Mouse (Mus musculus) spleen, adult 2 months (tissue): ENCODE measurements around the gene Sned1. TPM values are rescaled to one million over a fixed set of nuclear protein-coding genes. Genes with fewer than 3 reads are reported as not detected.
"Not testable (repeated sequence)": the region's sequence is repeated elsewhere in the genome, so short reads cannot be mapped to it uniquely, and the experiment has no call there.

Source experiments
- DNase-seq, 2 experiments: peaks; one replicate each; pipeline versions ENCODE4 v3.0.0 to v3.0.0-alpha.2; 2012 to 2021; ENCODE audit warnings: low spot score in 2 of 2, low read depth in 1 of 2
- H3K27ac ChIP-seq: fragments of 200-500 bp; 2 replicates; pipeline ENCODE4 v1.5.1; 2012; ENCODE audit warnings: low read length, inconsistent platforms; ENCODE audit not compliant: insufficient read depth
- H3K27me3 ChIP-seq: fragments of 200-500 bp; 2 replicates; pipeline ENCODE4 v1.6.1; 2012; ENCODE audit warnings: mild to moderate bottlenecking, moderate library complexity, low read length, inconsistent platforms; ENCODE audit not compliant: control insufficient read depth, insufficient read depth
- H3K36me3 ChIP-seq: fragments of 200-500 bp; 2 replicates; pipeline ENCODE4 v1.6.1; 2012; ENCODE audit warnings: mild to moderate bottlenecking, low read length, inconsistent platforms; ENCODE audit not compliant: control insufficient read depth, insufficient read depth
- H3K4me1 ChIP-seq: fragments of 200-500 bp; 2 replicates; pipeline ENCODE4 v1.6.1; 2011; ENCODE audit warnings: inconsistent platforms; ENCODE audit not compliant: control insufficient read depth, insufficient read depth, insufficient read length
- H3K4me3 ChIP-seq: fragments of 200-500 bp; 2 replicates; pipeline ENCODE4 v1.5.1; 2011; ENCODE audit warnings: mild to moderate bottlenecking, inconsistent platforms; ENCODE audit not compliant: insufficient read depth, insufficient read length; ENCODE audit errors: extremely low read depth
- CTCF ChIP-seq: fragments of 200-500 bp; IDR thresholded peaks from 2 replicates; pipeline ENCODE4 v1.5.1; 2011; ENCODE audit warnings: mild to moderate bottlenecking, inconsistent platforms; ENCODE audit not compliant: insufficient read depth, insufficient read length, insufficient replicate concordance; ENCODE audit errors: extremely low read depth
- POLR2A ChIP-seq: fragments of 200-500 bp; IDR thresholded peaks from 2 replicates; pipeline ENCODE4 v1.6.1; 2011; ENCODE audit warnings: low read depth, low read length, inconsistent platforms
- WGBS: fragments of 180-500 bp; shearing (Covaris S2); methylation state at CpG from one replicate; pipeline ENCODE4 v1.1.7; 2018; 5-methylcytosine and 5-hydroxymethylcytosine counted together
- polyA plus RNA-seq: library from polyadenylated mRNA; depleted of rRNA; stranded (reverse); fragments of >200 nt; gene quantifications from 2 replicates; pipeline ENCODE4 v1.2.3, GENCODE M21; 2012

Sned1 gene
- polyA plus RNA-seq, 1 experiment = 12.8 TPM

- no peaks in the 10 kb centered on the region for H3K4me1 ChIP-seq
- no peak overlapping the region for H3K4me3 ChIP-seq
- no peaks in the 10 kb centered on the region for H3K36me3 ChIP-seq
- no peaks in the 10 kb centered on the region for H3K27me3 ChIP-seq
- 4% methylated on average over 16 of the region's 16 CpGs for WGBS
- no peak overlapping the region for H3K27ac ChIP-seq
- DNase-seq = peak in 1 of 2 experiments; percentile 5
- no peak for TF ChIP-seq CTCF
- TF ChIP-seq POLR2A = no peak
These were observed 36.8 kb downstream of the Sned1 start for GRCm38 (mm10) chr1:93272409-93272821.

DNA sequence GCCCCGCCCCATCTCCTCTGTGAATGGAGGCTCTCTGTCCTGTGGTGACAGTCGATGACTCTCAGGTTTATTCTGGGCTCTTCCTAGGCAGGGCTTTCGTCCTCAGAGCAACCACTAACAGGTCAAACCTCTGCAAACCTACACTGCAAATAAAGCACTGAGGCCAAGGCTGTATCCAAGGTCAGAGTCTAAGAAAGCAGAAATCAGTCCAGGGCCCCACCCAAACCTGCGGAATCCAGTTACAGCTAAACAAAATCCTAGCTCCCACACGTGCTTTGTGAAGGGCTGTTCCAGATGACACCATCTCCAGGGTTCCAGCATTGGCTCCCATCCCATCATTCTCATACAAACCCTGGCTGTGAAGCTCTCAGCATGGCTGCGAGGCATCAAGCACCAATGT, 39.9 kb downstream of the Sned1 start:
- peak in 1 of 2 experiments; percentile 1 for DNase-seq
- 78% methylated on average over 6 of the region's 6 CpGs for WGBS
- no peak for TF ChIP-seq CTCF
- no peak for TF ChIP-seq POLR2A
- Histone ChIP-seq H3K27me3 (no peaks in the 10 kb centered on the region), H3K4me3 (no peak overlapping the region), H3K27ac (no peak overlapping the region), H3K4me1 (no peaks in the 10 kb centered on the region), H3K36me3 (no peaks in the 10 kb centered on the region)

DNA sequence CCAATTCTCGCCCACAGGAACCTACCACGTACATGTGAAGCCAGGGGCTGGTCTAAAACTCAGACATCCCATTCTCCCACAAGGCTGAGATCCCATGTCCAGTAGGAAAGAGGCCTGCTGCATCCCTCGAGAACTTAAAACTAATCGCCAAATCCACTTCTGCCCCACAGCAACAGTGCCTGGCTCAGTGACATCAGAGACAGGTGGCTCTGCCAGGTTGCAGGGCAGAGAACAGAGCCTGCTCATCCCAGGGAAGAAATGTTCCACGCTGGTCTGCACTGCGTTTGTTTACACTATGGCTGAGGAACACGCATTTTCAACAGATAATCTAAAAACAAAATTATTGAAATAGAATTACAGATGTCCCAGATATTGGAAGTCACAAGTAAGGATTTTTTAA, 41.4 kb downstream of the Sned1 start:
- no peaks in the 10 kb centered on the region for H3K4me1 ChIP-seq
- no peak for TF ChIP-seq POLR2A
- no peak for TF ChIP-seq CTCF
- no peak overlapping the region for H3K4me3 ChIP-seq
- no peaks in the 10 kb centered on the region for H3K27me3 ChIP-seq
- WGBS = 74% methylated on average over 7 of the region's 7 CpGs
- no peak for DNase-seq
- no peak overlapping the region for H3K27ac ChIP-seq
- no peaks in the 10 kb centered on the region for H3K36me3 ChIP-seq

DNA sequence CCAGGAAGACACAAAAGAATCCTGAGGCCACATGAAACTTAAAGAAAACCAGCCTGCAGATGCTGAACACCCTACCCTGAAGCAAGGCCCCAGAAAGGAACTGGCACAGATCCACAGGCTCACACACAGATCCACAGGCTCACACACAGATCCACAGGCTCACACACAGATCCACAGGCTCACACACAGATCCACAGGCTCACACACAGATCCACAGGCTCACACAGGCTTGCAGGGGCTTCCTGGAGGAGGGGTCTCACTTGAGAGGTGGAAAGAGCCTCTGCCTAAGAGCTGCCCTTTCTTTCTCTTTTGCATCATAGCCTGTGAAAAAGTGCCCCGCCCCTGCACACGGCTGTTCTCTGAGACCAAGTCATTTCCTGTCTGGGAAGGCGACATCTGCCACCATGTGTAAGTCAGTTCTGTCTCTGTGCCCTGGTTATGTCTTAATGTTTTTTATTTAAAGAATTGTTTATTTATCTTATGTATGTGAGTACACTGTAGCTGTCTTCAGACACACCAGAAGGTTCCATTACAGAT, 54.1 kb downstream of the Sned1 start:
- Histone ChIP-seq H3K27me3 (no peaks in the 10 kb centered on the region), H3K4me3 (no peak overlapping the region), H3K36me3 (no peaks in the 10 kb centered on the region), H3K27ac (no peak overlapping the region), H3K4me1 (peaks cover 6% of the 10 kb centered on the region; the same call in 1 of the 2 replicates)
- no peak for DNase-seq
- TF ChIP-seq POLR2A (no peak), CTCF (no peak)
- WGBS = 8% methylated on average over 3 of the region's 3 CpGs

- no peak for DNase-seq
- no peaks in the 10 kb centered on the region for H3K36me3 ChIP-seq
- H3K4me1 ChIP-seq = peaks cover 3% of the 10 kb centered on the region; the same call in 1 of the 2 replicates
- TF ChIP-seq CTCF = no peak
- TF ChIP-seq POLR2A = no peak
- H3K27ac ChIP-seq = no peak overlapping the region
- no peak overlapping the region for H3K4me3 ChIP-seq
- H3K27me3 ChIP-seq = no peaks in the 10 kb centered on the region
- WGBS = 48% methylated on average over 4 of the region's 4 CpGs
These were observed 55.3 kb downstream of the Sned1 start for GRCm38 (mm10) chr1:93290956-93291355.

DNA sequence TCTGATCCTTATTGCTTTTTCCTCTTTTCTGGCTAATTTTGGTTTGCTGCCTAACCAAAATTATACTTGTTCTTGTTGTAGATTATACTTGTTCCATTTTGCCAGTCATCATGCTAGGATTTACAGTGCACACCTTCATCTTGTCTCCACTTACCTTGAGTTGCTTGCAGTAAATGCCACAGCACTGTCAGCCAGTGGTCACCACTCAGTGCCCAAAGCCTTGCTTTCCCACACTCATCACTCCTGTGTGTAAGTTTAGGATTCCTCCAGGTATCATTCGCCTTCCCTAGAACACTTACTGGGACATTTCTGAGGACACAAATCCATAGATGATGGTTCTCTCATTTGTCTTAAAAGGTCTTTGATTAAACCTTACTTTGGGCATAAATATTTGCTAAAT, 56.0 kb downstream of the Sned1 start:
- 93% methylated on average over 1 of the region's 1 CpGs for WGBS
- Histone ChIP-seq H3K27ac (no peak overlapping the region), H3K27me3 (no peaks in the 10 kb centered on the region), H3K4me3 (no peak overlapping the region), H3K4me1 (no peaks in the 10 kb centered on the region), H3K36me3 (no peaks in the 10 kb centered on the region)
- TF ChIP-seq CTCF (no peak), POLR2A (no peak)
- DNase-seq = no peak

GRCm38 (mm10) chr1:93292006-93292405, 56.4 kb downstream of the Sned1 start:
- Histone ChIP-seq H3K4me1 (no peaks in the 10 kb centered on the region), H3K36me3 (no peaks in the 10 kb centered on the region; the same call in 1 of the 2 replicates), H3K27ac (no peak overlapping the region), H3K27me3 (no peaks in the 10 kb centered on the region), H3K4me3 (no peak overlapping the region)
- 80% methylated on average over 8 of the region's 8 CpGs for WGBS
- no peak for DNase-seq
- TF ChIP-seq POLR2A (no peak), CTCF (no peak)

DNA sequence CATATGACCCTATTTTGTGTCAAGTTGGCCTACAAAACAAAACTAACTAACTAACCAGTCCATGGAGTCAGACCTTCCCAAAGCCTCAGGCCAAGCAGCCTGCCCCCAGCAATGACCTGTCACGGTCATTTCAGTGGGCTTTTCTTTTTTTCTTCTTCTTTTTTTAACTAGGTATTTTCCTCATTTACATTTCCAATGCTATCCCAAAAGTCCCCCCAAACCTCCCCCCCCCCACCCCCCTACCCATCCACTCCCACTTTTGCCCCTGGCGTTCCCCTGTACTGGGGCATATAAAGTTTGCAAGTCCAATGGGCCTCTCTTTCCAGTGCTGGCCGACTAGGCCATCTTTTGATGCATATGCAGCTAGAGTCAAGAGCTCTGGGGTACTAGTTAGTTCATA, 58.9 kb downstream of the Sned1 start:
- H3K4me3 ChIP-seq, H3K36me3 ChIP-seq, H3K27me3 ChIP-seq, H3K4me1 ChIP-seq, H3K27ac ChIP-seq, DNase-seq: not testable (repeated sequence)
- 88% methylated on average over 3 of the region's 3 CpGs for WGBS
